Mouse (Mus musculus) liver, embryonic 14 days (tissue): ENCODE results near the gene Pcif1. TPM values are rescaled to one million over a fixed set of nuclear protein-coding genes. Genes with fewer than 3 reads are reported as not detected.

Source experiments
- polyA plus RNA-seq: library from polyadenylated mRNA; depleted of rRNA; stranded (reverse); fragments of >200 nt; gene quantifications from 2 replicates; pipeline ENCODE4 v1.2.3, GENCODE M21; 2012; rRNA removed

The Pcif1 gene
- polyA plus RNA-seq: 17.5 and 19.0 TPM in 2 replicates

DNA sequence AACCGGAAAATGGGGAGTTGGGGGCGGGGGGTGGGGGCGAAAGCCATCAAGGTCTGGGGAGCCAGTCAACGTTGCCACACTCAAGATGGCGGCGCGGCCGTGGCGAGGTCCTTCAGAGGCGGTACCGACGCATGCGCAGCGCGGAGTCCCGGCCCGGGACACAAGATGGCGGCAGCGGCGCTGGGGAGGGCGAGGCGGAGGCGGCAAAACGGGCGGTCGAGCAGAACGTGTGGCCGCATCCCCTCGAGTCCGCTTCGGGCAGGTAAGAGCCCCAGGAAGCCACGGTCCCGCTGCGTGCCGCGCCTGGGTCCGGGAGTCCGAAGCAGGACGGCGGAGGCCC lies at the start of gene Pcif1:
Gene Pcif1, plus strand, starts transcription at position 77 of the 340 bp plus-strand sequence.

DNA sequence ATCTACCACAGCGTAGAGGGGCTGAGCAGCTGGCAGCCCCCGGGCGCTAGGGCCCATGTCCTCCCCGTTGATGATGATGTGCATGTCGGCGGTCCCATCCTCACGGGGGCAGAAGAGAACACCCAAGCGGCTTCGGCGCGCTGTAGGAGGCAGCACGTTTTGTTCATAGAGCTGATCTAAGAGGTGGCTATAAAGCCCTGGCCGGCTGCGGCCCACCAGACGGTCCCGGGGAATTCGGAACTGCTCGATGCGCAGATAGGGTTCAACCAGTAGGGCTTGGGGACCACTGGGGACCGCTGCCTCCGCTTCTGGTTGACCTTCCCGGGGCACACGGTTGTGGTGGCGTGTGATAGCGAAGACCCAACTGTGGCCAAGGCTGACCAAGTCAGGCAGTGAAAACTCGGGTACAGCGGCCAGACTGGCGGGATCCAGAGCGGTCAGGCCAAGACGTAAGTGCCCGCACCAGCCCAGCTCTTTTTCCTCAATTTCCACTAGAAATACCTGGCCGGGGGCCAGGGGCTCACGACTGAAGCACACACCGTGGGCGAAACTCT lies 46.3 kb upstream of the Pcif1 start, which contains the start of gene Ctsa:
Gene Ctsa, plus strand, starts transcription at position 126 of the 554 bp plus-strand sequence.

GRCm38 (mm10) chr2:164833314-164833959 lies 45.7 kb upstream of the Pcif1 start, which contains the start of gene Neurl2:
Gene Neurl2 (minus strand): TSS chr2:164833456.

DNA sequence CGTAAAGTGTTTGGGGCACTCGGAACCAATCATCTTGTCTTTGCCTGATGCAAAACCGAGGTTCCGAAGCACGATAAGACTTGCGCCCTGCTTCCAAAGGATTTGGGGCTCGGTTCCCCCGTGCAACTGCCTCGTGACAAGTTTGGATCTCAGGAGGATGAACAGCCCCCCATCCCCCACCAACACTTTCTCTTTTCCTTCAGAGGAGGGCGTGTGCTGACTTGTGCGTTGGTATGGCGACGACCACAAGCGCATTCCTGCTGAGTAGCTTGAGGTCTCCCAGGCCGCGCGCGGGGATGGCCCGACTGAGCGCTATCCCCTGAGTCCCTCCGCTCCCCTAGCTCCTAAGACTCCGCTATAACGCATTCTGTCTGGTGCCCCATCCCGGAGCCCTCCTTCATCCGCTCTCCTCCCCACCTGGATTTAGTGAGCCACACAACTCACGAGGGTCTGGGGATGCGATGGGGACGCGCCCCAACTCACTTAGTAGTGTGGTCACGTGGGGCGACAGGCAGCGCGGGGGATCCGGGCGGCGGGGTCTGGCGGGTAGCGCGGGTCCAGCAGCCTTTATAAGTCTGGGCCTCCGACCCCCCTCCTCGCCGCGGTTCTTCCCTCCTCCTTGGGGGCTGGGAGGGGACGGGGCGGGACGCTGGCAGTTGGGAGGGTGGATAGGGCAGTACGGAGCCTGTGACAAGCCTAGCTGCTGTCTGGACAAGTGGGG lies 21.8 kb upstream of the Pcif1 start, which contains the start of gene Pltp:
Gene Pltp, minus strand, starts transcription at position 611 of the 721 bp plus-strand sequence.

DNA sequence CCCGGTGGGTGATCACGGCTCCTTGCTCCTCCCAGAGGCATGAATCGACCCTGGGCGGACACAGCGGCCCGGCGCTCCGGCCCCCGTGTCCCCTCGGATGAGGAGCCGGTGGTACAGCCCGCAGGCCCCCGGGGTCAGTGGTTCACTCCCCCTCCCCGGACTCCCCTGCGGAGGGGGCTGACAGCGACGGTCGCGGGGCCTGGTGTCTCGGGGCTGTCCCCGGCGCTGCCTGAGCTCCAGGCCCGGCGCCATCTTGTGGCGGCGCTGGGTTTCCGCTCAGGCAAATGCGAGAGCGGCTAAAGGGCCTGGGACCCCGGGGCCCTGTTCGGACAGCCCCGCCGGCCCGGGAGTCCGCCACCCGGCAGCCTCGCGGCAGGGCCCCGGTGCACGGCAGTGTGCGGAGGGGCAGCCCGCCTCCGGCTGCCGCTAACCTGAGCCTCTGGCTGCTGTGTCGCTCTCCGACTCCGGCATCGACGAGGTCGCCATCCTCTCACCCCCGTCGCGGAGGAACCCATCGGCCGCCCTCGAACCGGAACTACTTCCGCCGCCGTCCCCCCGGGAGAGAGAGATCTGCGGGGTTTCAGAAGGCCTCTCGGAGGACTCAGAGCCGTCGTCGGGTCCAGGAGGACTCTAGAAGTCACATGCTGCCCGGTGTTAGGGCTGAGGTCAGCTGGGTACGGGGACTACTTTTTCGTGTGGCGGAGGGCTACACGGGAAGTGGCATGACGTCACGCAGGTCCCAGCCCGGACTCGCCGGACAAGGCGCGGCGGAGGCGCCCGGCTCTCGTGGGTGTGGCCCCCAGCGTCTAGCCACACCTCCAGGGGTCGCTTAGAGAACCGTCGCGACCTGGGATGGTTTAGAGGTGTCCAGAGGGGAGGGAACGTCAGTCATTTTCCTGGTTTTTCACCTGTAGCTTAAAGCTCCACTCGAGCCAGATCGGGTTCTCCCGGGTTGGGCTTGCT lies 32.3 kb downstream of the Pcif1 start, which contains the start of gene Zfp335:
Gene Zfp335, minus strand, starts transcription at position 672 of the 963 bp plus-strand sequence.

DNA sequence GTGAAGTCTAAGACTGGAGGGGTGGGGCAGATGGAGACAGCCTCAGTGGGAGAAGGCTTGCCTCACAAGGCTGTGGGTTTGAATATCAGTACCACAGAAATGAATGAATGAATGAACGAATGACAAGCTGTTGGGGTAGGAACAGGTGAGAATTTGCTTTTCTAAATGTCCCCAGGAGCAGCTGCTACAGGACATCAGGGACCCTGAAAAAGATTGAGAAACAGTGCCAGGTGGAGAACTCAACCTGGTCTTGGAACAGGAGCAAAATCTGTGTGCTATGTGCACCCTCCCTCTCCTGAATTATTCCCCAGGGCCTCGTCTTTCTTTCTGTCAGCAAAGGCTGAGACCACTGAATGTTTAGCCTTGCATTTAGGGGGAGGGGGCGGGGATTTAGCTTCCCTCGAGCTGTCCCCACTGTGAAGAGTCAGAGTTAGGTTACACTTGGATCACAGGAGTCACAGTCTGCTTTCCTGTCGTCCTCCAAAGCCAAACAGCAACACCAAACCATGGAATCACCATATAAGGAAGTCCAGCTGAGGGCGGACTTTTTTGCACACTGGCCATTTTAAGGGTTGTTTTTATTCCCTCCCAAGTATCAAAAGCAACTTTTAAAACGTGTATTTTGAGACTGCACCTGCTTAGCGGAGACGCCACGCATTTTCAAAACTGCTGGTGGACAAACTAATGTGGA lies 61.2 kb downstream of the Pcif1 start, which contains the start of gene Mmp9:
Gene Mmp9, plus strand, starts transcription at position 641 of the 691 bp plus-strand sequence.

Other genes starting within 250 kb of the Pcif1 start
- gene Wfdc16, start 240.5 kb upstream of the Pcif1 start, polyA plus RNA-seq: not detected in 2 replicates
- not detected in 2 replicates for gene Wfdc10, start 223.3 kb upstream of the Pcif1 start, polyA plus RNA-seq
- not detected in 2 replicates for gene Wfdc9, start 222.7 kb upstream of the Pcif1 start, polyA plus RNA-seq
- not detected in 2 replicates for gene Wfdc11, start 205.2 kb upstream of the Pcif1 start, polyA plus RNA-seq
- gene Wfdc13, start 194.2 kb upstream of the Pcif1 start, polyA plus RNA-seq: not detected in 2 replicates
- gene Spint4, start 180.8 kb upstream of the Pcif1 start, polyA plus RNA-seq: not detected in 2 replicates
- not detected in 2 replicates for gene Spint5, start 164.0 kb upstream of the Pcif1 start, polyA plus RNA-seq
- 1.6 and 1.7 TPM in 2 replicates for gene Wfdc3, start 133.4 kb upstream of the Pcif1 start, polyA plus RNA-seq
- 26.6 and 27.2 TPM in 2 replicates for gene Dnttip1, start 133.3 kb upstream of the Pcif1 start, polyA plus RNA-seq
- 386 and 491 TPM in 2 replicates for gene Ube2c, start 109.4 kb upstream of the Pcif1 start, polyA plus RNA-seq
- 0.45 and 15.8 TPM in 2 replicates for gene Tnnc2, start 99.3 kb upstream of the Pcif1 start, polyA plus RNA-seq
- gene Snx21, start 93.5 kb upstream of the Pcif1 start, polyA plus RNA-seq: 2.3 and 2.4 TPM in 2 replicates
- 19.0 and 20.4 TPM in 2 replicates for gene Acot8, start 74.4 kb upstream of the Pcif1 start, polyA plus RNA-seq
- 2.2 and 2.4 TPM in 2 replicates for gene Zswim3, start 74.2 kb upstream of the Pcif1 start, polyA plus RNA-seq
- 1.8 and 2.2 TPM in 2 replicates for gene Zswim1, start 56.6 kb upstream of the Pcif1 start, polyA plus RNA-seq
- 0.05 TPM in 1 of 2 replicates, not detected in the other for gene Spata25, start 50.8 kb upstream of the Pcif1 start, polyA plus RNA-seq
- 58.4 and 71.2 TPM in 2 replicates for gene Ctsa, start 46.4 kb upstream of the Pcif1 start, polyA plus RNA-seq
- 0.88 and 0.89 TPM in 2 replicates for gene Neurl2, start 45.8 kb upstream of the Pcif1 start, polyA plus RNA-seq
- gene Pltp, start 21.6 kb upstream of the Pcif1 start, polyA plus RNA-seq: 6.8 and 8.1 TPM in 2 replicates
- 7.7 and 8.5 TPM in 2 replicates for gene Zfp335, start 32.5 kb downstream of the Pcif1 start, polyA plus RNA-seq
- gene Mmp9, start 61.5 kb downstream of the Pcif1 start, polyA plus RNA-seq: 0.85 and 0.92 TPM in 2 replicates
- gene Slc12a5, start 81.5 kb downstream of the Pcif1 start, polyA plus RNA-seq: 0.36 and 0.44 TPM in 2 replicates
- gene Ncoa5, start 155.6 kb downstream of the Pcif1 start, polyA plus RNA-seq: 12.6 and 13.9 TPM in 2 replicates
- 3.1 and 3.2 TPM in 2 replicates for gene Cd40, start 176.3 kb downstream of the Pcif1 start, polyA plus RNA-seq
- not detected in 2 replicates for gene 1700025C18Rik, start 211.4 kb downstream of the Pcif1 start, polyA plus RNA-seq